Mouse (Mus musculus) neutrophil, adult 83 days (primary cell): ENCODE results near the gene Nle1. TPM values are rescaled to one million over a fixed set of nuclear protein-coding genes. Genes with fewer than 3 reads are reported as not detected.

Source experiments
- total RNA-seq, 2 experiments: library from RNA; stranded (reverse); gene quantifications; one replicate each; pipeline ENCODE4 v1.2.4; 2023

Nle1 gene
- 1 to 10 TPM; 8.2 to 9.6 TPM for total RNA-seq

DNA sequence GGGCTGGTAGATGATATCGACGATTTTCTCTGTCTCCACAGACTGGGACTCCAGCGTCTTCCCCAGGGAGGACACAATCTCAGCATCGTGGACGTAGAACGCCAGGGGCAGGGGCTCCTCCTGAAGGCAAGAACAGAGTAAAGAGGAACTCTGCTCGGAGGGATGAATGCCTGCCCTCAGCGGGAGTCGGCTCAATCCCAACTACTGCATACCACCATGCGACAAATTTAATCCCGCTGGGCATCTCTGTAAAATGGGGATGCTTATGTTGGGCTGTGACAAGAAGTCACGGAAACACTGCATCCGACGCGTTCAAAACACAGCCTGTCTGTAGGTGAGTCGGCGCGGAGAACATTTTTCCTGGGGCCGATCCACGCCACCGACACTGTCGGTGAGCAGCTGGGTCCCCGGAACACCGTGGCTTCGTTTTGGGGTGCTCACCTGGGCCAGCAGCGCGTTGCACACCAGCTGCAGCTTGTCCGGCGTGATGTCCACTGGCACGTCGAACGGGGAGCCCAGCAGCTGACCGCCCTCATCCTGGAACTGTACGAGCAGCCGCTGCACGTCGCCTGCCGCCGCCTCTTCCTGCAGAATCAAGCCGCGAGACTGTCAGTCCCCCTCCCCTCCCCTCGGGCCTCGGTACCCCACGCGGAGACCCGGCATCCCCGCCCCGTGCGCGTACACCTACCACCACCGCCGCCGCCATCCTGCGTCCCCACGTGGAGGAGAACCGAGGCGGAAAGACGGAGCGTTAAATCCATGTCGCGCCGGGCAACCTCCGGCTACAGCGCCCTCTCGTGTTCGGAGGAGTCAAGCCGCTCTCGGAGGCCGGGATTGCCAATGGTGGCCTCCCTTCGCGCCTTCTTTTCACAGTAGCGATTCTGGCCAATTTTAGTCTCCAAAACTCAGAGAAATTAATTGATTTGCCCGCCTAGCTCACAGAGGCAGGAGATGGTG is at the start of gene Nle1:
Gene Nle1, minus strand, starts transcription at position 761 of the 957 bp plus-strand sequence.

DNA sequence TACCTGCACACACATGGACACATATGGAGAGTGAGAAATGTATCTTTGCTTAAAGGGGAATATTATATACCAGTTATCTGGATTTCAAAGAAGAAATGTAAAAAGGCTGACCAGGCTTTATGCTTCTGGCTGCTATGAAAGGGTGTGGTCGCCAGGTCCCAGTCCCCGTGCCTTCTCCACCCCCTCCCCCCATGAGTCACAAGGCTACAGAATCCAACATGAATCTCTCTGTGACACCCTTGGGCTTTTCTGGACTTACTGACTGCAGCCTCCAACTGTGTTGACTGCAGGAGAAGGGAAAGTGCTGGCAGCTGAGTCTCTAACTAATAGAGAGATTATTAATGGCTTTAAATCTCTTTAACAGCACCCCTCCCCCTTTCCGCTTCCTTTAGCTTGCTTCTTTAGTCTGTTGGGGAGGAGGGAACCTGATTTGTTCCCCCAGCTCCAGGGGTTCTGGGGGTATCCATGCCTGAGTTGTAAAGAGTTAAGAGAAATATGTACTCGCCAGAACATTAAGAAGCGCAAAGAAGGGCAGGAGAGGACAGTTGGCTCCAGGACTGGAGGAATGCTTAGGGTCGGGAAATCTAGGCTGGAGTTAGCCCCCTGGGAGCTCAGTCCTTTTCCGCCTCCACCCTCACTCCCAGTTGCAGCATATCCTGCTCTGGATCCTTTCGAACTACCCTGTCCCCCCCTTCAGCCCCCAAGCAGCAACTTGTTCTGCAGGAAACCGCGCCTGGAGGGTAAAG is 42.7 kb upstream of the Nle1 start, which contains the start of gene Slfn5:
Gene Slfn5, plus strand, starts transcription at position 614 of the 746 bp plus-strand sequence.

DNA sequence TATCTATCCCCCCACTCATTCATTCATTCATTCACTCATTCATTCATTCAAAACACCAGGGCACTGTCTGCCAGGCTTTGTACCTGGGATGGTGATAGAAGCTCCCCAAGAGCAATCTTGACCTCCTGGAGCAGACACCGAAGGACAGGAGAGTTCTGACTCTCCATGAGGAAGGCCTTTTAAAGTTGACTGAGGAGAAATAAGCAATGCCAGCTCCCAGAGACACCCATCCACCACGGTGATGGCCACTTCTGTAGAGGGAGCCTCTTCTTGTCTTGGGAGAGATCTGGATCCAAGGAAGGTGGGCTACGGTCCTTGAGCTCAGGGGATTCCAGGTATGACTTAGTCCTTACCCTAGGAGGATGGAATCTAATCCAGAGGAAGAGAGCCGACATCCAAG is 2.0 kb upstream of the Nle1 start, which contains the start of gene Unc45b:
Gene Unc45b, plus strand, starts transcription at position 301 of the 400 bp plus-strand sequence.

DNA sequence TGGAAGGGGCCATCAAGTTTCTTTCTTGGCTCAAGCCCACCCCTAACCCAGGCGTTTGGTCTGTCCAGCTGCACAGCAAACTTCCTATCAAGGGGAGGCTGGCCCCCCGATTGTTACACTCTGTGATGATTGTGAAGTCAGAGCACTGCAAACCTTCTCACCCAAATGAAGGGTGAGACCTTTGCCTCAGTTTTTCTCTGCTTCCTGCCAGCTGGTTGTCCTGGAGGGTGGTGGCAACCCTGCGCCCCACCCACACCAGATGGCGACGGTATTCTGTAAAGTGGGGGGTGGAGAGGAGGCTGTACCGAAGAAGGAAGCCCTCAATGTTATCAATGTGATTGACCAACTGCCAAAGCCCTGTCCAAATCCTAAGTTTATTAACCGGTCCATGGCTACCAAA is 16.3 kb downstream of the Nle1 start, which contains the start of gene Fndc8:
Gene Fndc8, plus strand, starts transcription at position 189 of the 400 bp plus-strand sequence.

DNA sequence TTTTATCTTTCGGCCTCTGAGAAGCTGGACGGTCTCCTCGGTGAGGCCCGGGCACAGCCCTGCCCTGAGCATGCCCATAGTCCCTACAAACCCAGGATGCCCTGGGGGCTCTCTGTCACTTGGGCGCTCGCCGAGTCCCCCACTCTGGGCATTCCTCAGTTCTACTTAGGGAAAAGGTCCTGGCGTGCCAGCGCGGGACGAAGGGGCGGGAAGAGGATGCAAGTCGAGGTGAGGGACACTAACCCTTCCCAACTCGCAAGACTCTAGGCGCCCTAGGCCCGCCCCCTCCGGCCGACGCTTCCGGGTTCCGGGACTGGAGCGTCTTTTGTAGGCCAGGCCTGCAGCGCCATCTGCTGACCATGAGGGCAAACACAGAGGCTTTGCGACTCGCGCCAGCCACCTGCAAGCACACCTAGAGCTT is 17.9 kb downstream of the Nle1 start, which contains the start of gene Rad51d:
Gene Rad51d, minus strand, starts transcription at position 273 of the 421 bp plus-strand sequence.

DNA sequence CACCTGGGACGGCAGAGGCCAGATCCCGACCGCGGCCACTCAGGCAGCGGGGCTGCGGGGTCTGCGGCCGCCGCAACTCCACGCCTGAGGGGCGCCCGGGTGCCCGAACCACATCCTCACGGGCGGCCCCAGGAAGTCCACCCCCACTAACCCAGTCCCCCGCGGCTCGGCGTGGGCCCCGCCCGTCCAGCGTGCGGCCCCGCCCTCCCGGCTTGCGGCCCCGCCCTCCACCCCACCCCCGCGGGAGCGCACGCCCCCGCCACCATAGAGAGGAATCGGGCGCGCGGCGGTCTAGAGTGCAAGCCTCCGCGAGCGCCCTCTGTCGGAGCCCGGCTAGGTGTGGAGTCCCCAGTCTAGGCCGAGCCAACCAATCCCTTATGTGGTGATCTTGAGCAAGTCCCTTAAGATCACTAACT is 37.2 kb downstream of the Nle1 start, which contains the start of gene Rffl:
Gene Rffl, minus strand, starts transcription at position 180 of the 416 bp plus-strand sequence.

Other genes starting within 250 kb of the Nle1 start
- under 1 TPM; 0.22 to 0.50 TPM for gene Cct6b, start 144.1 kb downstream of the Nle1 start, total RNA-seq
- 10 to 100 TPM; 23.5 to 24.3 TPM for gene Zfp830, start 144.1 kb downstream of the Nle1 start, total RNA-seq
- gene Lig3, start 127.3 kb downstream of the Nle1 start, total RNA-seq: 10 to 100 TPM; 20.9 to 24.6 TPM
- gene Rffl, start 37.2 kb downstream of the Nle1 start, total RNA-seq: 10 to 100 TPM; 59.5 to 67.4 TPM
- gene Rad51d, start 17.8 kb downstream of the Nle1 start, total RNA-seq: 10 to 100 TPM; 14.3 to 14.4 TPM
- not detected for gene Fndc8, start 16.3 kb downstream of the Nle1 start, total RNA-seq
- gene Unc45b, start 2.1 kb upstream of the Nle1 start, total RNA-seq: not detected
- 10 to 100 TPM; 21.3 to 30.5 TPM for gene Slfn5, start 42.9 kb upstream of the Nle1 start, total RNA-seq
- 10 to 100 TPM; 10.2 to 13.0 TPM for gene Slfn9, start 83.4 kb upstream of the Nle1 start, total RNA-seq
- 10 to 100 TPM; 12.5 to 16.4 TPM for gene Slfn8, start 112.4 kb upstream of the Nle1 start, total RNA-seq
- 100 to 1,000 TPM; 303 to 331 TPM for gene Slfn2, start 156.7 kb upstream of the Nle1 start, total RNA-seq
- 100 to 1,000 TPM in 1 of 2 experiments, 10 to 100 TPM in 1; 98.4 to 112 TPM for gene Slfn1, start 208.4 kb upstream of the Nle1 start, total RNA-seq